Mouse (Mus musculus) neutrophil, adult 5-6 weeks (primary cell): Measurements from ENCODE around the gene Bbs2. TPM values are rescaled to one million over a fixed set of nuclear protein-coding genes. Genes with fewer than 3 reads are reported as not detected.

Source experiments
- ATAC-seq: fragments of 151-379, 151-347 bp; 2 replicates; pipeline ENCODE4 v1.8.0; 2017; ENCODE audit warnings: mild to moderate bottlenecking, moderate TSS enrichment; ENCODE audit not compliant: insufficient number of reproducible peaks, poor library complexity, low FRiP score, severe bottlenecking; ENCODE audit errors: extremely low read depth
- total RNA-seq: library from RNA; stranded (forward); fragments of 200-1000 nt; gene quantifications from 2 replicates; pipeline ENCODE4 v1.2.3, GENCODE M21; 2017

Gene Bbs2
- total RNA-seq, 1 experiment from 2014 or later, result 19.9 TPM

DNA sequence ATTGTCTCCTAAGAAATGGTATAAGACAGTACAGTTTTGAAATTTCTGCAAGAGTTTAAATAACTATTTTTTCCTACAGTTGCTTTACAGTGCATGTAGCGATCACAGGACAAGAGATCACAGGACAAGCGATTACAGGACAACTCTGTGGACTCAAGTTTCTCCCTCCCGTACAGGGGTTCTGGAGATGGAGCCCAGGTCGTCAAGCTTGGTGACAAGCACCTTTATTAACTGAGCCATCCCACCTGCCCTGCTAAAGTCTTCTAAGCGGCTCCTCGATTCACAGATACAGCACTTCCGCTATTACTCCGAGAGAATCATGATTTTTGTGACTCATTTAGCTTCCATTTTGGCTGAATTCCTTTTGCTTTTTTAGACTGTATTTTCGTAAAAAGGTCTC is 69.0 kb downstream of the Bbs2 start:
- ATAC-seq, result no peak

DNA sequence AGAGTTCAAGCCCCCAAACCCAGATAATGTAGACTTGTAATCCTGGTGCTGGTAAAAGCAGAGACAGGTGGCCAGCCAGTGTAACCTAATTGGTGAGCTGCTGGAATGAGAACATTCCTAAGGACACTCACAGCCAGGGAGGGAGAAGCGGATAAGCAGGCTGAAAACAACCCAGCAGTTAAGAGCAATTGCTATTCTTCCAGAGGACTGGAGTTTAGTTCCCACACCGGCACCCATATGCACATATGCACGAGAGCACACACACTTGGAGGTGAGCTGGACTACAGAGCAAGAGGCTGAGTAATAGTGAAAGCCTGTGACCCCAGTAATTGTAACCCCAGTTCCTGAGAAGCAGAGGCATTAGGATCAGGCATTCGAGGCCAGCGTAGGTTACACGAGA is 74.8 kb downstream of the Bbs2 start:
- no peak for ATAC-seq

Other genes with a start within 250 kb of the Bbs2 start
- 108 and 112 TPM in 2 replicates for gene Amfr, start 86.1 kb downstream of the Bbs2 start, total RNA-seq
- gene Nudt21, start 61.9 kb downstream of the Bbs2 start, total RNA-seq, result 41.6 and 59.9 TPM in 2 replicates
- 10.5 and 10.7 TPM in 2 replicates for gene Ogfod1, start 61.7 kb downstream of the Bbs2 start, total RNA-seq
- not detected in 2 replicates for gene Mt4, start 38.3 kb upstream of the Bbs2 start, total RNA-seq
- not detected in 2 replicates for gene Mt3, start 53.7 kb upstream of the Bbs2 start, total RNA-seq
- gene Mt2, start 73.7 kb upstream of the Bbs2 start, total RNA-seq, result not detected in 2 replicates
- gene Mt1, start 80.2 kb upstream of the Bbs2 start, total RNA-seq, result 5.2 TPM in 1 of 2 replicates, not detected in the other
- gene Nup93, start 115.6 kb upstream of the Bbs2 start, total RNA-seq, result 13.6 and 14.1 TPM in 2 replicates
- 0.86 and 3.1 TPM in 2 replicates for gene Slc12a3, start 230.3 kb upstream of the Bbs2 start, total RNA-seq